Mouse (Mus musculus) gastrocnemius, postnatal 10 days (tissue): ENCODE data around the gene Gm128. TPM values are rescaled to one million over a fixed set of nuclear protein-coding genes. Genes with fewer than 3 reads are reported as not detected.

Experiments
- DNase-seq: peaks from one replicate; pipeline ENCODE4 v3.0.0; 2021; ENCODE audit warnings: mixed read lengths
- total RNA-seq, 2 experiments: library from RNA; stranded (reverse); gene quantifications; 2 replicates each; pipeline ENCODE4 v1.2.3; 2021

Gene Gm128
- total RNA-seq, 2 experiments from 2014 or later: 0.20 TPM; not detected in 1

DNA sequence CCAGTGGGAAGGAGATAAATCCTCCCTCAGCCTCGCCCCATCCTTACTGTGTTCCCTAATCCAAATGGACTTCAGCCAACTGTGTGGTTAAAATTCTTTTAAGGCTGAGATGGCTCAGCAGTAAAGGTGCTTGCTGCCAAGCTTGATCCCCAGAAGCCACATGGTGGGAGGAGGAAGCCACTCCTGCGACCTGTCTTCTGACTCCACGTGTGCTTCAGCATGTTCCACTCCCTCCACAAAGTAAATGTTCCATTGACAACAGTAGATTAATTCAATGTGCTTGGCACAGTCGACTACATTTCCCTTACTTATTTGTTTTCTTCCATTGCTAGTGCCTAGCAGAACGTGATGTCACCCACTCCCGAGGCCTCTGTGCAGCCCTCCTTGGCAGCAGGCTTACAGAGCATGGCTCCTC, 46.7 kb downstream of the Gm128 start:
- DNase-seq: no peak

Other genes starting within 250 kb of the Gm128 start
- gene Zfp687, start 226.2 kb downstream of the Gm128 start, total RNA-seq: 10 to 100 TPM; 20.2 to 22.6 TPM
- gene Psmd4, start 199.0 kb downstream of the Gm128 start, total RNA-seq: 100 to 1,000 TPM; 167 to 176 TPM
- 10 to 100 TPM; 20.1 to 22.8 TPM for gene Pip5k1a, start 134.7 kb downstream of the Gm128 start, total RNA-seq
- gene Vps72, start 130.6 kb downstream of the Gm128 start, total RNA-seq: 10 to 100 TPM; 41.0 to 49.1 TPM
- gene Tmod4, start 117.1 kb downstream of the Gm128 start, total RNA-seq: 100 to 1,000 TPM; 423 to 469 TPM
- 10 to 100 TPM; 35.5 to 40.8 TPM for gene Scnm1, start 107.6 kb downstream of the Gm128 start, total RNA-seq
- gene Lysmd1, start 107.5 kb downstream of the Gm128 start, total RNA-seq: 1 to 10 TPM; 6.0 to 6.7 TPM
- gene Tnfaip8l2, start 99.2 kb downstream of the Gm128 start, total RNA-seq: 1 to 10 TPM; 1.8 to 2.3 TPM
- gene Sema6c, start 81.1 kb downstream of the Gm128 start, total RNA-seq: 100 to 1,000 TPM; 103 to 123 TPM
- gene Gabpb2, start 23.7 kb downstream of the Gm128 start, total RNA-seq: 10 to 100 TPM in 1 of 2 experiments, 1 to 10 TPM in 1; 9.4 to 12.4 TPM
- 10 to 100 TPM; 26.2 to 35.0 TPM for gene Cdc42se1, start 12.9 kb downstream of the Gm128 start, total RNA-seq
- gene Mllt11, start 9.4 kb downstream of the Gm128 start, total RNA-seq: 10 to 100 TPM; 39.8 to 44.8 TPM
- not detected for gene Bnipl, start 9.6 kb upstream of the Gm128 start, total RNA-seq
- 10 to 100 TPM; 19.8 to 21.7 TPM for gene Mindy1, start 39.7 kb upstream of the Gm128 start, total RNA-seq
- 10 to 100 TPM; 38.1 to 46.8 TPM for gene Prune1, start 40.5 kb upstream of the Gm128 start, total RNA-seq
- gene Anxa9, start 65.6 kb upstream of the Gm128 start, total RNA-seq: under 1 TPM; 0.27 to 0.63 TPM
- 10 to 100 TPM; 42.6 to 51.9 TPM for gene Cers2, start 73.2 kb upstream of the Gm128 start, total RNA-seq
- 10 to 100 TPM; 12.6 to 17.2 TPM for gene Setdb1, start 115.6 kb upstream of the Gm128 start, total RNA-seq
- not detected for gene 4930558C23Rik, start 161.2 kb upstream of the Gm128 start, total RNA-seq
- 10 to 100 TPM; 43.7 to 55.6 TPM for gene Arnt, start 192.8 kb upstream of the Gm128 start, total RNA-seq